17 mouse cellular contexts compared by ENCODE assay signal in the genomic region with DNA sequence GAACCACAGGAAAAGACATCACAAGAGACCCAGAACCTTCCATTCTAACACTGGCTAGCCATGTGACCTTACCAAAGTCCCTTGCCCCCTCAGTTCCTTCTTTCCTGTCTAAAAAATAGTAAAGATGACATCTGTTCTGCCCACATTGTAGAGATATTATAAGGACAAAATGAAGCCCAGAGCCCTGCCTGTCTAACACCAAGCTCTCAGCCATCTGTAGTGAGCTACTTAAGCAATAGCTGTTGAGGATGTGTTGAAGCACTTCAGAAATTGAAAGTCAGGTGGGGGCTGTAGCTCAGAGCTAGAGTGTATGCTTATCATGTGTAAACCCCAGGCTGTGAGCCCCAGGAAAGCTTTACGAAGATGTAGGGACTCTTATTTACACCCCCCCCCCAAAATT. TPM values are rescaled to one million over a fixed set of nuclear protein-coding genes. Genes with fewer than 3 reads are reported as not detected.
DNase-seq lines count a peak whose midpoint lies in the region.
"Had no signal": no experiment of that assay in that cellular context is flagged by ENCODE, and none has a peak within 500 bp of the region (broad histone marks: within the 10 kb centered on the region; RNA-seq: fewer than 3 reads in every experiment).

No protein-coding gene starts in this region.

- DNase-seq in left cerebral cortex, postnatal 14 days (ENCODE audit: low spot score in 2 of 2) = peak; percentile 29 to 52
- no peak for DNase-seq in left cerebral cortex, adult 11 months (ENCODE audit: low spot score)
- peak; percentile 43 for DNase-seq in lung, postnatal 36 days
- DNase-seq in lung, postnatal 10 days = no peak
- DNase-seq in brain, adult 2 months (ENCODE audit: low read depth, low spot score) = peak; percentile 64
- no peak for DNase-seq in kidney, postnatal 10 days
- DNase-seq: adrenal gland, adult 8-10 months; adrenal gland, postnatal 14 days; adrenal gland, postnatal 36 days; B cell, adult 2 months; cerebellum, adult 11 months; cerebellum, adult 18-20 months; cerebellum, adult 8-10 months; cerebellum, adult 9-11 months; cerebellum, postnatal 14 days; cerebellum, postnatal 36 days; embryo, embryonic 11 days had no signal

- intact Hi-C loops in left cerebral cortex, postnatal 14 days (cut with DNase I) = no loop called here

RNA-seq across cellular contexts. Expression of a gene that starts 3.2 kb away (rescaled TPM):
- 10 to 100 TPM; 25.1 to 26.0 TPM for total RNA-seq in left cerebral cortex, postnatal 14 days (2021)

RNA-seq across cellular contexts. Expression of a gene that starts 37.3 kb away (rescaled TPM):
- 10 to 100 TPM in 1 of 2 experiments, 1 to 10 TPM in 1; 9.3 to 19.0 TPM for total RNA-seq in left cerebral cortex, postnatal 14 days (2021)

RNA-seq across cellular contexts. Expression of a gene that starts 52.2 kb away (rescaled TPM):
- total RNA-seq in left cerebral cortex, postnatal 14 days (2021) = 10 to 100 TPM; 35.4 to 39.6 TPM

Comparison
In these comparisons a context has a peak if more than half of its experiments do, and no peak if none do; other contexts are left out.
1. DNase-seq: peak in left cerebral cortex, postnatal 14 days (2 of 2), lung, postnatal 36 days (single experiment) and brain, adult 2 months (single experiment); none in left cerebral cortex, adult 11 months (single experiment), lung, postnatal 10 days (single experiment) and kidney, postnatal 10 days (single experiment).